Mouse (Mus musculus): Measurements from ENCODE around the gene Lrmp. TPM values are rescaled to one million over a fixed set of nuclear protein-coding genes. Genes with fewer than 3 reads are reported as not detected.

The Lrmp gene
- polyA plus RNA-seq (2014; fragmentation: Illumina TruSeq; extraction: RNeasy Lipid Tissue Mini Kit (QIAGEN cat#74804); ENCODE audit: low read depth, low replicate concordance): 0.52 TPM

DNA sequence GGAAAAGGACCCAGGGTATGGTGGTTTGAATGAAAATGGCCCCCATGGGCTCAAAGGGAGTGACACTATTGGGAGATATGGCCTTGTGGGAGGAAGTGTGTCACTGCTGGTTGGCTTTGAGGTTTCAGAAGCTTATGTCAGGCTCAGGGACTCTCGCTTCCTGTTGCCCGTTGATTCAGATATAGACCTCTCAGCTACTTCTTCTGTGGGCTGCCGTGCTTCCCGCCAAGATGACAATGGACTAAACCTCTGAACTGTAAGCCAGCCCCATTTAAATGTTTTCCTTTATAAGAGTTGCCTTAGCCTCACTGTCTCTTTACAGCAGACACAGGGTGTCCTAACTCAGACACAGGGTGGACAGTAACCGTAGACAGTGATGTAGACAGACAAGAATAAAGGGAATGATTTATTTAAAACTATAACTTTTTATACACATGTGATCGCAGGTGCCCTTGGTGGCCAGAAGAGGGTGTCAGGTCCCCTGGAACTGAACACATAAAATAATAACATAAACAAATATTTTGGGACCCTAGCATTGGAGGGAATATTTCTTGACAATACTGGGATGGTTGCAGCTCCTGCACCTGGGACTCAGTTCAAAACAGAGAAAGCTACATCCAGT, at the start of gene Lrmp:
TSS of gene Lrmp (plus strand) at position 178 of the 622 bp plus-strand sequence.

GRCm38 (mm10) chr6:145075548-145076224, 39.8 kb upstream of the Lrmp start, which contains the start of gene Bcat1:
Gene Bcat1, minus strand, starts transcription at chr6:145076184.

DNA sequence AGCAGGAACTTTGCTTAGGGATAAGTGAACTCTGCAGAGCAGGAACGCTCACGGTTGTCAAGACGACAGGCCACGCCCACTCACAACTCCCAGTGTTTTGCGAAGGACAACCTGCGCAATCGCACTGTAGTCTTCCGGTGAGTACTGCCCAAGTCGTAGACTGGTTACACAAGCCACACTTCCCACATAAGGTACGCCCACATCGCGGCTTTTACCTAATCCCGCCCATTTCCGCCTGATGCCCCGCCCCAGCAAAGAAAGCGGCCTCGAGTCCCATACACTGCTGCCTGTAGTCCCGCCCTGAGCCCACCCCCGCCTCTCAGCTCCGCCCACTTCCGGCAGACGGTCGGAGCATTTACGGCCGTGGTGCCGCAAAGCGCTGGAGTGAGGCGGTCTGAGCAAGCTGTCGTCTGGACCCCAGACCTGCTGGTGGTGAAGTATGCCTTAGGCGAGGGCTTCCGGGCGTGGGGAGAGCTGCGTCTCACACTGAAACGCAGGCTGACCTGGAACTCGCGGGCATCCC, 95.4 kb downstream of the Lrmp start, which contains the start of the genes Casc1 and Etfrf1:
TSS of gene Casc1 (minus strand) at position 190 of the 523 bp plus-strand sequence.
TSS of gene Etfrf1 (plus strand) at position 319 of the 523 bp plus-strand sequence.

Other genes with a start within 250 kb of the Lrmp start
- 0.04 TPM for gene Bcat1, start 39.5 kb upstream of the Lrmp start, polyA plus RNA-seq (2014; fragmentation: Illumina TruSeq; extraction: RNeasy Lipid Tissue Mini Kit (QIAGEN cat#74804); ENCODE audit: low read depth, low replicate concordance)
- gene Casc1, start 95.4 kb downstream of the Lrmp start, polyA plus RNA-seq (2014; fragmentation: Illumina TruSeq; extraction: RNeasy Lipid Tissue Mini Kit (QIAGEN cat#74804); ENCODE audit: low read depth, low replicate concordance): 35.2 TPM
- gene Etfrf1, start 95.5 kb downstream of the Lrmp start, polyA plus RNA-seq (2014; fragmentation: Illumina TruSeq; extraction: RNeasy Lipid Tissue Mini Kit (QIAGEN cat#74804); ENCODE audit: low read depth, low replicate concordance): 45.4 TPM
- 55.7 TPM for gene Kras, start 134.6 kb downstream of the Lrmp start, polyA plus RNA-seq (2014; fragmentation: Illumina TruSeq; extraction: RNeasy Lipid Tissue Mini Kit (QIAGEN cat#74804); ENCODE audit: low read depth, low replicate concordance)